Mouse (Mus musculus) thymus, adult 2 months (tissue): ENCODE results near the gene Myo15b. TPM values are rescaled to one million over a fixed set of nuclear protein-coding genes. Genes with fewer than 3 reads are reported as not detected.

Source experiments
- DNase-seq: peaks from one replicate; pipeline ENCODE4 v3.0.0; 2021
- H3K27ac ChIP-seq: fragments of 200-500 bp; 2 replicates; pipeline ENCODE4 v1.5.1; 2012; ENCODE audit warnings: low read length, control low read depth; ENCODE audit not compliant: control insufficient read depth, insufficient read depth
- H3K27me3 ChIP-seq: fragments of 200-500 bp; 2 replicates; pipeline ENCODE4 v1.6.1; 2012; ENCODE audit warnings: mild to moderate bottlenecking, low read length, moderate library complexity, mixed read lengths; ENCODE audit not compliant: control insufficient read depth, insufficient read depth
- H3K36me3 ChIP-seq: fragments of 200-500 bp; 2 replicates; pipeline ENCODE4 v1.6.1; 2012; ENCODE audit warnings: mild to moderate bottlenecking, low read length, moderate library complexity; ENCODE audit not compliant: control insufficient read depth, insufficient read depth
- H3K4me1 ChIP-seq: fragments of 200-500 bp; replicated peaks from 2 replicates; pipeline ENCODE4 v1.6.1; 2012; ENCODE audit warnings: low read length; ENCODE audit not compliant: control insufficient read depth, insufficient read depth
- H3K4me3 ChIP-seq: fragments of 200-500 bp; 2 replicates; pipeline ENCODE4 v1.5.1; 2012; ENCODE audit warnings: mild to moderate bottlenecking, low read length, control low read depth, moderate library complexity; ENCODE audit not compliant: control insufficient read depth, insufficient read depth
- CTCF ChIP-seq: fragments of 200-500 bp; IDR thresholded peaks from 2 replicates; pipeline ENCODE4 v1.5.1; 2012; ENCODE audit warnings: mild to moderate bottlenecking, control low read depth, low read length, moderate library complexity, borderline replicate concordance; ENCODE audit not compliant: control insufficient read depth, poor library complexity, insufficient read depth; ENCODE audit errors: extremely low read depth
- POLR2A ChIP-seq: fragments of 200-500 bp; IDR thresholded peaks from 2 replicates; pipeline ENCODE4 v1.6.1; 2012; ENCODE audit warnings: mild to moderate bottlenecking, low read length, control low read depth, moderate library complexity; ENCODE audit not compliant: control insufficient read depth, poor library complexity, insufficient read depth; ENCODE audit errors: extremely low read depth
- WGBS: fragments of 180-500 bp; shearing (Covaris S2); methylation state at CpG from one replicate; pipeline ENCODE4 v1.1.7; 2018; 5-methylcytosine and 5-hydroxymethylcytosine counted together
- polyA plus RNA-seq: library from polyadenylated mRNA; depleted of rRNA; stranded (reverse); fragments of >200 nt; gene quantifications from 2 replicates; pipeline ENCODE4 v1.2.3, GENCODE M21; 2012

Gene Myo15b
- polyA plus RNA-seq, 1 experiment = 6.1 TPM

GRCm38 (mm10) chr11:115904231-115904955 is 46.2 kb downstream of the Myo15b start:
- Histone ChIP-seq H3K27me3 (no peaks in the 10 kb centered on the region), H3K36me3 (no peaks in the 10 kb centered on the region), H3K27ac (peak overlapping the region; percentile 58), H3K4me3 (peak overlapping the region; percentile 8; the same call in 1 of the 2 replicates), H3K4me1 (peaks cover 70% of the 10 kb centered on the region)
- 62% methylated on average over 8 of the region's 8 CpGs for WGBS
- TF ChIP-seq POLR2A (no peak), CTCF (no peak)
- no peak for DNase-seq

GRCm38 (mm10) chr11:115904956-115905790 is 47.0 kb downstream of the Myo15b start:
- 62% methylated on average over 16 of the region's 16 CpGs for WGBS
- Histone ChIP-seq H3K36me3 (no peaks in the 10 kb centered on the region), H3K4me3 (peak overlapping the region; percentile 8; the same call in 1 of the 2 replicates), H3K27me3 (no peaks in the 10 kb centered on the region), H3K4me1 (peaks cover 63% of the 10 kb centered on the region), H3K27ac (peak overlapping the region; percentile 58)
- TF ChIP-seq POLR2A (no peak), CTCF (no peak)
- no peak for DNase-seq

- no peaks in the 10 kb centered on the region for H3K27me3 ChIP-seq
- 0 out of 2 replicates have a peak overlapping the region, but pooled peaks have one; percentile 6 for H3K27ac ChIP-seq
- no peak overlapping the region for H3K4me3 ChIP-seq
- DNase-seq = no peak
- no peaks in the 10 kb centered on the region for H3K36me3 ChIP-seq
- 94% methylated on average over 3 of the region's 3 CpGs for WGBS
- TF ChIP-seq POLR2A (no peak), CTCF (no peak)
- peaks cover 57% of the 10 kb centered on the region for H3K4me1 ChIP-seq
Measured at GRCm38 (mm10) chr11:115906116-115906515, 47.9 kb downstream of the Myo15b start.

- 94% methylated on average over 5 of the region's 5 CpGs for WGBS
- H3K27me3 ChIP-seq = no peaks in the 10 kb centered on the region
- TF ChIP-seq CTCF = no peak
- no peak for TF ChIP-seq POLR2A
- DNase-seq = no peak
- H3K4me3 ChIP-seq = no peak overlapping the region
- no peak overlapping the region for H3K27ac ChIP-seq
- H3K36me3 ChIP-seq = no peaks in the 10 kb centered on the region
- H3K4me1 ChIP-seq = peaks cover 57% of the 10 kb centered on the region
Measured at GRCm38 (mm10) chr11:115906521-115906920, 48.3 kb downstream of the Myo15b start.

- Histone ChIP-seq H3K36me3 (no peaks in the 10 kb centered on the region), H3K27me3 (no peaks in the 10 kb centered on the region), H3K4me1 (peaks cover 37% of the 10 kb centered on the region), H3K27ac (peak overlapping the region; percentile 79), H3K4me3 (no peak overlapping the region)
- no peak for TF ChIP-seq POLR2A
- no peak for TF ChIP-seq CTCF
- 6% methylated on average over 5 of the region's 5 CpGs for WGBS
- peak; percentile 49 for DNase-seq
Measured at GRCm38 (mm10) chr11:115911134-115911561, 52.9 kb downstream of the Myo15b start.

- H3K27ac ChIP-seq = peak within 1 kb of the TSS; percentile 79
- H3K36me3 ChIP-seq = no peaks in the 10 kb centered on the region
- TF ChIP-seq CTCF (no peak), POLR2A (0 out of 2 replicates have a peak, but pooled peaks have one; percentile 25)
- no peak within 1 kb of the TSS for H3K4me3 ChIP-seq
- H3K4me1 ChIP-seq = peaks cover 34% of the 10 kb centered on the region
- 8% methylated on average over 11 of the region's 11 CpGs for WGBS
- DNase-seq = no peak
- H3K27me3 ChIP-seq = no peaks in the 10 kb centered on the region
Measured at GRCm38 (mm10) chr11:115911632-115912376, 53.6 kb downstream of the Myo15b start, which contains the start of gene Smim6. Gene Smim6 (plus strand): TSS chr11:115912017.
